Mouse (Mus musculus): ENCODE measurements around the gene Itpr2. TPM values are rescaled to one million over a fixed set of nuclear protein-coding genes. Genes with fewer than 3 reads are reported as not detected.
A peak's percentile ranks its signal among the peaks of the same experiment; 100 is the strongest.

Gene Itpr2
- polyA plus RNA-seq, 1 experiment from 2014 or later: 12.2 TPM

- no peak overlapping the region for H3K4me3 ChIP-seq (replicated peaks)
- no peak overlapping the region for H3K4me2 ChIP-seq
- no peaks in the 10 kb centered on the region for H3K4me1 ChIP-seq
- H3K27me3 ChIP-seq (replicated peaks): no peaks in the 10 kb centered on the region
- no peak overlapping the region for H3K9ac ChIP-seq
- H3K9me3 ChIP-seq: no peaks in the 10 kb centered on the region
- ATAC-seq (ENCODE audit: insufficient read depth, low FRiP score, low read depth): no peak
- 93% methylated on average over 10 of the region's 10 CpGs for WGBS
- H3K27ac ChIP-seq: no peak overlapping the region
- H3K36me3 ChIP-seq: no peaks in the 10 kb centered on the region
These were observed 211.0 kb downstream of the Itpr2 start for GRCm38 (mm10) chr6:146291036-146291435.

GRCm38 (mm10) chr6:146289801-146290200, 212.2 kb downstream of the Itpr2 start:
- Histone ChIP-seq H3K27me3 (replicated peaks) (no peaks in the 10 kb centered on the region), H3K27ac (no peak overlapping the region), H3K36me3 (no peaks in the 10 kb centered on the region), H3K4me2 (no peak overlapping the region), H3K9ac (no peak overlapping the region), H3K4me3 (replicated peaks) (no peak overlapping the region), H3K9me3 (no peaks in the 10 kb centered on the region), H3K4me1 (peaks cover 2% of the 10 kb centered on the region; the same call in 1 of the 2 replicates)
- WGBS: 46% methylated on average over 10 of the region's 10 CpGs
- ATAC-seq (ENCODE audit: insufficient read depth, low FRiP score, low read depth): no peak

- H3K9me3 ChIP-seq: no peaks in the 10 kb centered on the region
- no peaks in the 10 kb centered on the region for H3K27me3 ChIP-seq (replicated peaks)
- H3K36me3 ChIP-seq: no peaks in the 10 kb centered on the region
- H3K4me2 ChIP-seq: no peak overlapping the region
- ATAC-seq (ENCODE audit: insufficient read depth, low FRiP score, low read depth): no peak
- no peak overlapping the region for H3K27ac ChIP-seq
- no peak overlapping the region for H3K4me3 ChIP-seq (replicated peaks)
- peaks cover 6% of the 10 kb centered on the region; the same call in 1 of the 2 replicates for H3K4me1 ChIP-seq
- H3K9ac ChIP-seq: no peak overlapping the region
- WGBS: 86% methylated on average over 5 of the region's 5 CpGs
These were observed 213.8 kb downstream of the Itpr2 start for GRCm38 (mm10) chr6:146288266-146288665.

GRCm38 (mm10) chr6:146284921-146285565, 217.0 kb downstream of the Itpr2 start:
- Histone ChIP-seq H3K4me2 (no peak overlapping the region), H3K27me3 (replicated peaks) (no peaks in the 10 kb centered on the region), H3K4me1 (peaks cover 6% of the 10 kb centered on the region; the same call in 1 of the 2 replicates), H3K36me3 (no peaks in the 10 kb centered on the region), H3K4me3 (replicated peaks) (no peak overlapping the region), H3K9me3 (no peaks in the 10 kb centered on the region), H3K9ac (no peak overlapping the region), H3K27ac (no peak overlapping the region)
- no peak for ATAC-seq (ENCODE audit: insufficient read depth, low FRiP score, low read depth)
- 77% methylated on average over 11 of the region's 11 CpGs for WGBS

GRCm38 (mm10) chr6:146283981-146284380, 218.0 kb downstream of the Itpr2 start:
- H3K27me3 ChIP-seq (replicated peaks): no peaks in the 10 kb centered on the region
- no peak overlapping the region for H3K27ac ChIP-seq
- H3K9ac ChIP-seq: no peak overlapping the region
- no peak overlapping the region for H3K4me3 ChIP-seq (replicated peaks)
- no peak for ATAC-seq (ENCODE audit: insufficient read depth, low FRiP score, low read depth)
- peaks cover 6% of the 10 kb centered on the region; the same call in 1 of the 2 replicates for H3K4me1 ChIP-seq
- no peaks in the 10 kb centered on the region for H3K9me3 ChIP-seq
- 43% methylated on average over 7 of the region's 7 CpGs for WGBS
- no peak overlapping the region for H3K4me2 ChIP-seq
- no peaks in the 10 kb centered on the region for H3K36me3 ChIP-seq

- ATAC-seq (ENCODE audit: insufficient read depth, low FRiP score, low read depth): no peak
- no peak overlapping the region for H3K27ac ChIP-seq
- 69% methylated on average over 7 of the region's 7 CpGs for WGBS
- no peak overlapping the region for H3K4me3 ChIP-seq (replicated peaks)
- no peak overlapping the region for H3K4me2 ChIP-seq
- H3K36me3 ChIP-seq: no peaks in the 10 kb centered on the region
- no peaks in the 10 kb centered on the region for H3K9me3 ChIP-seq
- H3K9ac ChIP-seq: no peak overlapping the region
- H3K4me1 ChIP-seq: peaks cover 6% of the 10 kb centered on the region; the same call in 1 of the 2 replicates
- H3K27me3 ChIP-seq (replicated peaks): no peaks in the 10 kb centered on the region
These were observed 219.9 kb downstream of the Itpr2 start for GRCm38 (mm10) chr6:146282061-146282659.

- no peaks in the 10 kb centered on the region for H3K9me3 ChIP-seq
- H3K36me3 ChIP-seq: no peaks in the 10 kb centered on the region
- 89% methylated on average over 24 of the region's 24 CpGs for WGBS
- no peak overlapping the region for H3K4me3 ChIP-seq (replicated peaks)
- no peak overlapping the region for H3K27ac ChIP-seq
- ATAC-seq (ENCODE audit: insufficient read depth, low FRiP score, low read depth): no peak
- no peak overlapping the region for H3K4me2 ChIP-seq
- no peak overlapping the region for H3K9ac ChIP-seq
- H3K4me1 ChIP-seq: peaks cover 6% of the 10 kb centered on the region; the same call in 1 of the 2 replicates
- no peaks in the 10 kb centered on the region for H3K27me3 ChIP-seq (replicated peaks)
These were observed 220.7 kb downstream of the Itpr2 start for GRCm38 (mm10) chr6:146281176-146281899.

- H3K4me1 ChIP-seq: peaks cover 5% of the 10 kb centered on the region; the same call in 1 of the 2 replicates
- WGBS: 92% methylated on average over 5 of the region's 5 CpGs
- H3K27me3 ChIP-seq (replicated peaks): no peaks in the 10 kb centered on the region
- no peak overlapping the region for H3K4me2 ChIP-seq
- H3K9me3 ChIP-seq: no peaks in the 10 kb centered on the region
- no peak overlapping the region for H3K9ac ChIP-seq
- H3K36me3 ChIP-seq: 0 out of 2 replicates have a peak, but pooled peaks cover 3% of the 10 kb centered on the region
- no peak for ATAC-seq (ENCODE audit: insufficient read depth, low FRiP score, low read depth)
- H3K27ac ChIP-seq: no peak overlapping the region
- H3K4me3 ChIP-seq (replicated peaks): no peak overlapping the region
These were observed 228.8 kb downstream of the Itpr2 start for GRCm38 (mm10) chr6:146273256-146273655.

GRCm38 (mm10) chr6:146272253-146273036, 229.6 kb downstream of the Itpr2 start:
- no peak overlapping the region for H3K9ac ChIP-seq
- WGBS: 75% methylated on average over 5 of the region's 5 CpGs
- H3K27ac ChIP-seq: no peak overlapping the region
- H3K4me1 ChIP-seq: peaks cover 5% of the 10 kb centered on the region; the same call in 1 of the 2 replicates
- H3K4me3 ChIP-seq (replicated peaks): no peak overlapping the region
- H3K27me3 ChIP-seq (replicated peaks): no peaks in the 10 kb centered on the region
- H3K36me3 ChIP-seq: 0 out of 2 replicates have a peak, but pooled peaks cover 3% of the 10 kb centered on the region
- no peaks in the 10 kb centered on the region for H3K9me3 ChIP-seq
- H3K4me2 ChIP-seq: no peak overlapping the region
- ATAC-seq (ENCODE audit: insufficient read depth, low FRiP score, low read depth): no peak

- Histone ChIP-seq H3K9ac (no peak overlapping the region), H3K4me1 (peaks cover 5% of the 10 kb centered on the region; the same call in 1 of the 2 replicates), H3K27me3 (replicated peaks) (no peaks in the 10 kb centered on the region), H3K27ac (0 out of 2 replicates have a peak overlapping the region, but pooled peaks have one; percentile 42), H3K4me3 (replicated peaks) (no peak overlapping the region), H3K9me3 (no peaks in the 10 kb centered on the region), H3K36me3 (0 out of 2 replicates have a peak, but pooled peaks cover 3% of the 10 kb centered on the region), H3K4me2 (no peak overlapping the region)
- WGBS: 51% methylated on average over 12 of the region's 12 CpGs
- ATAC-seq (ENCODE audit: insufficient read depth, low FRiP score, low read depth): peak; percentile 84
These were observed 231.1 kb downstream of the Itpr2 start for GRCm38 (mm10) chr6:146270776-146271533.

- 20% methylated on average over 5 of the region's 5 CpGs for WGBS
- Histone ChIP-seq H3K27ac (peak overlapping the region; percentile 42; the same call in 1 of the 2 replicates), H3K9me3 (no peaks in the 10 kb centered on the region), H3K4me1 (peaks cover 5% of the 10 kb centered on the region; the same call in 1 of the 2 replicates), H3K4me3 (replicated peaks) (no peak overlapping the region), H3K9ac (no peak overlapping the region), H3K4me2 (no peak overlapping the region), H3K27me3 (replicated peaks) (no peaks in the 10 kb centered on the region), H3K36me3 (0 out of 2 replicates have a peak, but pooled peaks cover 3% of the 10 kb centered on the region)
- ATAC-seq (ENCODE audit: insufficient read depth, low FRiP score, low read depth): peak; percentile 44; the same call in 1 of the 2 replicates
These were observed 231.9 kb downstream of the Itpr2 start for GRCm38 (mm10) chr6:146270162-146270561.
